Mouse (Mus musculus) layer of hippocampus, postnatal 36 days (tissue): Measurements from ENCODE around the gene Foxk1. TPM values are rescaled to one million over a fixed set of nuclear protein-coding genes. Genes with fewer than 3 reads are reported as not detected.
A peak's percentile ranks its signal among the peaks of the same experiment; 100 is the strongest.

Source experiments
- DNase-seq, 2 experiments: peaks; one replicate each; pipeline ENCODE4 v3.0.0; 2022
- total RNA-seq, 2 experiments: library from RNA; stranded (reverse); gene quantifications; 2 replicates each; pipeline ENCODE4 v1.2.3; 2021

Foxk1 gene
- total RNA-seq: 10 to 100 TPM; 47.9 to 52.2 TPM

- DNase-seq: peak; percentile 95 to 96
Measured at GRCm38 (mm10) chr5:142400981-142401640, at the start of gene Foxk1. Gene Foxk1, plus strand, starts transcription at chr5:142401497.

- DNase-seq: no peak
Measured at GRCm38 (mm10) chr5:142352336-142352892, 48.9 kb upstream of the Foxk1 start.

DNA sequence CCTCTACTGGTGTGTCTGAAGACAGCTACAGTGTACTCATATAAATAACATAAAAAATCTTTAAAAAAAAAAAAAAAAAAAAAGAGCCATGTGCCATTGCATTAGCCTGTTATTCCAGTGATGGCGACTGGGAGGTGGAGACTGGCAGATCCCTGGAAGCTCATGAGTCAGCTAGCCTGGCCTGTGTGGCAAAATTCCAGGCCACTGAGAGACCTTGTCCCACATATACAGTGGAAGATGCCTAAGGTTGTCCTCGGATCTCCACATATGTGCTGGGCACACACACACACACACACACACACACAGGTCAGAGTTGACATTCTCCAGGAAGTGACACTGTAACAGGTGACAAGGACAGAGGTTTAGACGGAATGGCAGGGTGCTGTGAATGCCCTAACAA is 46.2 kb upstream of the Foxk1 start:
- DNase-seq: no peak

DNA sequence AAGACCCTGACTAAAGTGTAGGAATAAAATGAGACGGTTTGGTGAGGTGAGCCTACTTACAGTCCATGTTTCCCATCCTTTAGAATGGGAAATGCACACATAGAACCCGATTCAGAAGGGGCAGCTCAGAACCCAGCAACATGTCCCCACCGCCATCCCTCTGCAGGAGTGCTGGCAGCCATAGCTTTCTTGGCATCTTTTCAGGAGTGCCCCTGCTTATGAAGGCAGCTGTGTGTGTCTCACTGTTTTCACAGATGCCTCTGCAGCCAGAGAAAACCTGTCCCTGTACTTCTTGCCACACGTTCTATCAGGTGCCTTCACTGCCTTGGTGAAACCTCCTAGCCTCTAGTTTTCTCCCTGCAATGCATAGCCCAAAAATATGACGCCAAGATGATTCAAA is 40.1 kb upstream of the Foxk1 start:
- DNase-seq: no peak

GRCm38 (mm10) chr5:142362894-142363293 is 38.4 kb upstream of the Foxk1 start:
- peak in 1 of 2 experiments; percentile 60 for DNase-seq

GRCm38 (mm10) chr5:142364095-142364494 is 37.2 kb upstream of the Foxk1 start:
- DNase-seq: no peak

DNA sequence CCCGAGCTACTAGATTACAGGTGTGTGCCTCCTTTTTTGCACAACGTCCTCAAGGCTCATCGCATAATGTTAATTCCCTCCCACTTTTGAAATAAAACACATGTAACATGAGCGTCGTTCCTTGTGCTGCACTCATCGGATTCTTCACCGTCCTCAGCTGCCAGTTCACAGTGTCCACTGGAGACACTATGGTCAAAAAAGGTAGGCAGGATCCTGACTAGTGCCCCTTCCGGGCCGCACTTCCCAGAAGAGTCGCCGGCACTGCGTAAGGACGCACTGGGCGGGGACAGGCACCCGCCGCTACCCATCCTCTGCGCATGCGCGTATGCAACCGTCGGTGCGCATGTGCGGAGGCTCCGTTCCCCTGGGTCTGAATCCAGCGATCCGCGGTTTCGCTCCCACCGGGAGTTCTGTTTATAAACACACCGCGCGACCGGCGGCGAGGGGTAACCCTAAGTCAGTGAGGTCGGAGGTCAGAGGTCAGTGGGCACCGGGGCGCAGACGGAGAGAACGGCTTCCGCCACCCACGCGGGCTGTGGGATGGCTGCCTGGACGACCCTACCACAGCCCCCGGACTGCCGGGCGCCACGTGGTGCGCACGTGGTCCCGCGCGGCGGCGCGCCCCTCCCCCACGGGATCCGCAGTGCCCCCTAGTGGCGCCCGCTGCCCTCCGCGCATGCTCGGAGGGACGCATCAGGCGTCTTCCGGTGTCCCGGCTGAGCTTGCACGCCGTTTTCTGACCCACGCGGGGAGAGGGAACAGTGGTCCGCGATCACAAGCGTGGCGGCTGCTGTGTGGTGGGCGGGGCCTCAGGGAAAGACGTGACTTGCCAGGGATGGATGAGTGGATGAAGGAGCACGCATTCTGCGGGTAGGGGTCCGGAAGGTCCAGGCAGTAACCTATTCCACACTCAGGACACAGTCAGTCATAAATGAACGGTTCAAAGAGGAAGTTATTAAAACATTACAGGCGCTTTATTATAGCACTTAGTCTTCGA is 33.9 kb upstream of the Foxk1 start:
- DNase-seq: peak; percentile 99

DNA sequence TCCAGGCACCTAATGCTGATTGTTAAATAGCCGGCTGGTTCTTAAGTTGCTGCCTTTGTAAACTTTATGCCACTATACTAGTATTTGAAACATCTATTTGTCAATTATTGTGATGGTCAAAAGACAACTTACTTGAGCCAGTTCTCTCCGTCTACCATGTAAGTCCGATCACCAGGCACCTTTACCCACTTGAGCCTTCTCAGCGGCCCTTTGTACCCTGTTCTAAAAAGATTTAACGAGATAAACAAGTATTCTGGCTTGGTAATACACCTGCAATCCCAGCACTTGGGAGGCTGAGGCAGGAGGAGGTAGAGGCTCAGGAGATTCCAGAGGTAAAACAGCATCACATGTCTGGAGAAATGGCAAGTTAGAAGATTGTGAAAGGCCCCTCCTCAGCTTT is 33.2 kb upstream of the Foxk1 start:
- DNase-seq: no peak

- no peak for DNase-seq
Measured at GRCm38 (mm10) chr5:142370406-142371171, 30.7 kb upstream of the Foxk1 start.

DNA sequence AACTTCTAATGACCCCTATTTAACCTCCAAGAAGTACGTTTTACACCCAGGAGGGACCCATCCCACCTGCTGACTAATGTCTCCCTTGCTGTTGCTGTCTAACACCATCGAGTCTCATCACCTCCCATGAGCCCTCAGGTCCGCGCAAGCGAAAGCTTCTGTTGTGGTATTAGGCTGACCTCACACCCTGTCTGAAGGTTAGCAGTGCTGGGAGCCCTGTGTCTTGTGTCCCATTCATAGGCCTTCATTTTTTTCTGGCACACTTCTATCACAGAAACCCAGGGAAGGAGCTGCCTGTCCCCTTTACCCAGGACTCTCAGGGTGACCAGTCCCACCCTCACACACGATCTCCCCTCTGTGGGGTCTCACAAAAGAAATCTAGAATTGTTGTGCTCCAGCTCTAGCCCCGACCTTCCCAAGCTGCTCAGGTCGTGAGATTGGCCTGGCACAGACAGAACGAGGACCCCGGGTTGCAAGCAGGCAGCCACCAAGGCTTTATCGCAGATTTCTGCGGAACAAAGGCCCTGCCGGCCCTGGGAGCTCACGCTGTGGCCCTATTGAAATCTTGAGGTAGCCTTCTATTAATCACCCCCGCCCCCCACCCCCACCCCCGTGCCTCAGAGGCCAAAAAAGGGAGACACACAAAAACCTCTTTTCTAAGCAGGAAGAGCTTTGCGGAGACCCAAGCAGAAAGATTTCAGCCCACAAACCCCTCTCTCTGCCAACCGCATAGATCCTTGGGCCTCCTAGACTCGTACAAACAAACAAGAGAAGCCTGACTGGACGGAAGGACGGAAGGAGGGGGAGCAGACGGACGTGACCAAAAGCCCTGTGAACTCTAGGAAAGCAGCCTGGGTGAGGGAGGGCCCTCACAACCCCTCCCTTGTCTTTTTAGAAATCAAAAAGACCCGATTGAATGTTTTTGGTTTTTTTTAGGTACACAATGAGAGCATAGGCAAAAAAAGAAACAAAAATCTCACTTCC is 29.8 kb upstream of the Foxk1 start:
- no peak for DNase-seq

- DNase-seq: no peak
Measured at GRCm38 (mm10) chr5:142372207-142372606, 29.1 kb upstream of the Foxk1 start.

DNA sequence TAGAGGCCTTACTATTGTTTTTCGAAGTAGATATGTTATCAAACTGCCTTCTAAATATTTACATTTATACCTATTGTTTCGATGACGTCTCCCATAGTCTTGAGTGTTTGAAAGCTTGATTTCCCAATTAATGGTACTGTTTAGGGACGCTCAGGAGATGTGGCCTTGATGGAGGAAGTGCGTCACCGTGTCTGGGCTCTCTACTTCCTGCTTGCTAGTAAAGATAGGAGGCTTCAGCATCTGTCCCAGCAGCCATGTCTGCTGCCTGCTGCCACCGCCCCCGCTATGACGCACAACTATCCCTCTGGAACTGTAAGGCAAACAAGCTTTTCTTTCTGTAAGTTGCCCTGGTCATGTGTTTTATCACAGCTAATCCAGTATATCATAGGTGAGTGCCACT is 27.0 kb upstream of the Foxk1 start:
- DNase-seq: no peak

DNA sequence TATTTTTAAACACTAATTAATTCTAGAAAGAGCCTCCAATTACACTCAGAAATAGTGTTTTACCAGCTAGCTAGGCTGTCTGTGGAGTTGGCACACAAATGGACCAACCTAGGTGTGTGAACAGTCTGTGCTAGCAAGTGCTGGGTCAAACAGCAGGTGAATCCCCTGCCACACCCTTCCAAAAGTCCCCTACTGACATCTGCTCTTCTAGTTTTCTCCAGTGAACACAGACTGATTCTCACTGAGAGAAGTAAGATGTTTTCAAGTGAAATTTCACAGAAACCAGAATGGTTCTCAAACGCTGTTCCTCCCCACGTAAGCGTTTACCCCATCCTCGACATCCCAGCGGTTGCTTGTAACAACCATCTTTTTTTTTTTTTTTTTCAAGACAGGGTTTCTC is 25.7 kb upstream of the Foxk1 start:
- DNase-seq: no peak

- DNase-seq: no peak
Measured at GRCm38 (mm10) chr5:142376071-142376470, 25.2 kb upstream of the Foxk1 start.

DNA sequence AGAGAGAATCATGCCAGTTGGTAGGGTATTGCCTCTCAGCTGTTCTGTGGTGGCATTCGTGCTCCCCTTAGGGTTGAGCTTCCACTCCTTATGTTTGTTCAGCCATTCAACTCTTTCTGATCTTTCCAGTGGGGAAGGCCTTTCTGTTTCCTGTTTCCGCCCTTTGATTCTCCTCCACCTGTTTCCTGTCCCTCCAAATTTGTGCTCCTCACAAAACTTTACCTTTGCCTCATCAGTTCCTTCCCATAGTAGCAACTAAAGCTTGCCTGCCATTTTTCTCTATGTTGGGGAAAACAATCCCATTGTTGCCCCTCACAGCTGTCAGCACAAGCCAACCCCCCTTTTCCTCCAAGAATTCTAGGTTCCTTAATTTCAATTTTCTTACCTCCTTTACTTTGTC is 23.2 kb upstream of the Foxk1 start:
- DNase-seq: no peak

DNA sequence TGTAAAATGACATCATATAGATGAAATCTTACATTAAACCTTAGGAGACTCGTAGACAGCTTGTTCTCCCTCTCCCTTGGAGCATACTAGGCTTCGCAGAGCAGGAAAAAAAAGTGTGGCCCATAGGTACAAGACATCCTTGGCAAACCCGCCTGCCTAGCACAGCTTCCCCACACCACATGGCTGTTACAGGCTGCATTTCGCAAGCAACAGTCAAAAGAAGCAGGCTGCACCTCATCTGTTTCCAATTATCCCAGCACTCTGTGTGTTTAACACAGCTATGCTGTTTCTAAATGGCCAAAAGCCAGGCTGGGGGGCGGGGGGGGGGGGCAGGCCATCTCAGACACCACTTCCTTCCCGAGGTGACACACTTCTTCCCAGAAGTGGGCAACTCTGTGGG is 20.8 kb upstream of the Foxk1 start:
- peak; percentile 61 for DNase-seq

DNA sequence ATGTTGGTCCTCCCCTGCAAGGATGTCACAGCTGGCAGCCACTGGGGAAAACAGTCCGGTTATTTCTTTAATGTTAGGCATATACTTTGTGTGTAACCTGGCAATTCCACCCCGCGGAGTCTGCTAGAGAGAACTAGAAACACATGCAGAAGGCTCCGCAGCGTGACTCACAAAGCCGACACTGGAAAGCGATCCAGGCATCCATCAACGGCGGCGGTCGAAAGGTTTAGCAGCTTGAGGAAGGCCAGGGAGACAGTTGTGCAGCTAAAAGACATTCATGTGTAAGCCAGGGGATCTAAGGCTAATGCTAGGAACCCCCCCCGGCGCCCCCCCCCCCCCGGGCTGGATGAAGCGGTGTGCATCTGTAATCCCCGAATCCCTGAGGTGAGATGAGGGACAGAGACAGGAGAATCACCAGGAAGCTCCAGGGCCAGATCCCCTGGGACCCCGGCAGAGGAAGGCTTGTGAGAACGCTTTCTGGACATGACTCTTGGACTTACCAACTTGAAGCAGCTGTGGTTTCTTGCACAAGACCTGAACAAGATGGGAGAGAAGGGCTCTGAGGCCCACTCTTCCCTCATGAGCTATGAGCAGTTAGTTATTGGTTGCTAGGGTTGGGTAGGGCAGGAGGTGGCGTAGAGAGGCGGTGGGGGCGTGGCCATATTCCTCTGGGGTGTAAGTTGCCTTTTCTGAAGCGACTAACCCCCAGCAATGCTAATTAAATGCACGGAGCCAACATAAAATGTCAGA is 16.2 kb upstream of the Foxk1 start:
- peak in 1 of 2 experiments; percentile 48 for DNase-seq

DNA sequence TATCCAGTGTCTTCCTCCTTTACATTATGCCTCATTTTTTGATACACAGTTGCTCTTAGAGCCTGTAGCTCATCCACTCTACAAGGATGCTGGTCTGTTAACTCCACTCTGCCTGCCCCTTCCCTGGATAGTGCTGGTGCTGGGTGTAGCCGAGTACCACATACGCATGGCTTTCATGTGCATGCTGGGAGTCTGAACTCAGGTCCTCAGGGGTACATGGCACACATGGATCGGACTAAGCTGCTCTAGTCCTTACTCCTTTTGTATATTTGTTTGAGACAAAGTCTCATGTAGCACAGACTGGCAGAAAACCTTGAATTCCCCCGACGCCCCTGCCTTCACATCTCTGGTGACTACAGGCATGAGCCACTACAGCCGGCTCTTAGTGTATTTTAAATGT is 15.0 kb upstream of the Foxk1 start:
- DNase-seq: no peak

DNA sequence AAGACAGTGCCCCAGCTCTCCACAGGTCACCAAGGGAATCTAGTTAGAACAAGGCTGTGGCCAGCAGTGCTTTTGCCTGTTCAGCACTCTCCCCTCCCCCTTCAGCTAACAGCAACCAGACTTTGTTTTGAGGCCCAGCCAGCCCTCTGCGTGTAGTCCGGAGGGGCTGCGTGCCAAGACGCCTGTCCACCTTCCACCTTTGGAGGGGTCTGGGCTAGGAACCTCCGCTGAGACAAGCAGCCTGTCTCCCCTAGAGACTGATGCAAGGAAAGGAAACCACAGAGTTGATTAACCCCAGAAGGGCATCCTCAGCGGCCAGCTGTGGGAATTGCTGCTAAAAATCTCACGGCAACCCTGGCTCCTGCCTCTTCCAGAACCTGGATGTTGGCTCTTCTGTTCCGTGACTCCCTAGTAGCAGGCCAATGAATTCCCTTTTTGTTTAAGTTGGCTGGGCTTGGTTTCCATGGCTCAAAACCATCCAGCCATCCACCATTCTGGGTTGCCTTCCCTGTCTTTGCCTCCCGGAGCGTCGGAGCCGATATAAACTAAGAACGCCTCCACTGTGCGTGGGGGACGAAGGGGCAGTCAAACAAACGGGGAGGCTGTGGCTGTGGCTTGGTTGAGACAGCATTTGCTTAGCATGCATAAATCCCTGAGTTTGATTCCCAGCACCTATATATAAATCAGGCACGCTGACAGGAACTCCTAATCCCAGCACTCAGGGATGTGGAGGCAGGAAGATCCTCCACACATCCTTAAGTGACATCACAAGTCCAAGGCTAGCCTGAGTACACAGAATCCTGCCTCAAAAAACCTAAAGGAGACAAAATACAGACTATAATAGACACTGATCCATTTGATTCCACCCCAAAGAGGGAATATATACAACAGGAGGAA is 14.3 kb upstream of the Foxk1 start:
- DNase-seq: no peak
